Mouse (Mus musculus): ENCODE measurements at regions not wholly inside any gene's neighbourhood (a gene's known extent, or its start where the extent isn't known, plus 50 kb on each side); places are given as distances from the start of the nearest gene placed in this dataset.
A peak's percentile ranks its signal among the peaks of the same experiment; 100 is the strongest.

DNA sequence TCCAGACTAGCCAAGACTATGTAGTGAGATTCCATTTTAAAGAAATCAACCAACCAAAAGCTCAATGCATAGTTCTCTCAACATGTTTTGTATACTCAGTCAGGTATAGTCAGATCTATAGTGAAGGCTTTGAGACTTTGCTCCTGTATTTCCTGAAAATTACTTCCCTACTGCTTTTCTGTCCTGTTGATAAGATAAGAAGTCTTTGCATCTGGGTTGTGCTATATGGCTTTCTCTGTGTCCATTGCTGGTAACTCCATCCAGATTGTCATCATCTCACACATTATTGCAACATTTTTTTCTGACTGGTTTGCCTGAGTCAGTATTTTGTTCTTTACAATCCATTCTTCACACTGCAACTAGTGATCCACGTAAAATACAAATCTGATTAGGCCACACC is 74.0 kb downstream of the Agtr2 start:
- WGBS: 85% methylated on average over 1 of the region's 1 CpGs
- Histone ChIP-seq H3K9ac (ENCODE audit: low read depth, low read length) (no peak overlapping the region), H3K9me3 (ENCODE audit: control insufficient read depth, low read length) (no peaks in the 10 kb centered on the region), H3K27me3 (ENCODE audit: control insufficient read depth, insufficient read depth, low read length) (no peaks in the 10 kb centered on the region), H3K36me3 (ENCODE audit: control insufficient read depth, insufficient read depth, low read length) (no peaks in the 10 kb centered on the region), H3K4me2 (replicated peaks; ENCODE audit: low read depth, low read length) (no peak overlapping the region), H3K4me1 (ENCODE audit: control insufficient read depth, insufficient read depth, low read length) (no peaks in the 10 kb centered on the region), H3K4me3 (ENCODE audit: low read length) (no peak overlapping the region), H3K27ac (ENCODE audit: low read depth, low read length) (no peak overlapping the region)
- ATAC-seq (ENCODE audit: low FRiP score, low TSS enrichment): no peak

- ATAC-seq (ENCODE audit: low FRiP score, low TSS enrichment): no peak
- Histone ChIP-seq H3K27ac (ENCODE audit: low read depth, low read length) (no peak overlapping the region), H3K9me3 (ENCODE audit: control insufficient read depth, low read length) (no peaks in the 10 kb centered on the region), H3K27me3 (ENCODE audit: control insufficient read depth, insufficient read depth, low read length) (no peaks in the 10 kb centered on the region), H3K4me2 (replicated peaks; ENCODE audit: low read depth, low read length) (no peak overlapping the region), H3K4me1 (ENCODE audit: control insufficient read depth, insufficient read depth, low read length) (no peaks in the 10 kb centered on the region), H3K36me3 (ENCODE audit: control insufficient read depth, insufficient read depth, low read length) (no peaks in the 10 kb centered on the region), H3K4me3 (ENCODE audit: low read length) (no peak overlapping the region), H3K9ac (ENCODE audit: low read depth, low read length) (no peak overlapping the region)
- WGBS: 53% methylated on average over 2 of the region's 2 CpGs
Measured at GRCm38 (mm10) chrX:21566669-21567068, 82.3 kb downstream of the Agtr2 start.

DNA sequence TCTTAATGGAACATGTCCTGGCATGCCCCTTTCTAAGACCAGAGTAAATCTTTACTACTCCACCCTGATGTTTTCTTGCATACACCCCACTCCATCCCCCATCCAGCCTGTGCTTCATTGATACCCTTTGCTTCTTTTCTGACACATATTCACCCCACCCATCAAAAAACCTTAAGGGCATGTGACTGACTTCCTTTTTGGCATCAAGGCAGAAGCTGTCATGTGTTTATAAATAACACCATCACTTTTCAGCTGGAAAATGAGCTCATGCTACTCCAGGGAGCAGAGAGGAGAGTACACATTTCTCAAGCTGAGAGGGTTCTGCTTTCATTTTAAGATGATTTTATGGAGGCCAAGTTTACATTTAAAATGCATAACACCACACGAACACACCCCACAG is 83.2 kb downstream of the Agtr2 start:
- no peak overlapping the region for H3K27ac ChIP-seq (ENCODE audit: low read depth, low read length)
- H3K9ac ChIP-seq (ENCODE audit: low read depth, low read length): no peak overlapping the region
- no peaks in the 10 kb centered on the region for H3K9me3 ChIP-seq (ENCODE audit: control insufficient read depth, low read length)
- ATAC-seq (ENCODE audit: low FRiP score, low TSS enrichment): 0 out of 2 replicates have a peak, but pooled peaks have one; percentile 32
- no peak overlapping the region for H3K4me2 ChIP-seq (replicated peaks; ENCODE audit: low read depth, low read length)
- no peaks in the 10 kb centered on the region for H3K4me1 ChIP-seq (ENCODE audit: control insufficient read depth, insufficient read depth, low read length)
- 52% methylated on average over 1 of the region's 1 CpGs for WGBS
- H3K36me3 ChIP-seq (ENCODE audit: control insufficient read depth, insufficient read depth, low read length): no peaks in the 10 kb centered on the region
- no peaks in the 10 kb centered on the region for H3K27me3 ChIP-seq (ENCODE audit: control insufficient read depth, insufficient read depth, low read length)
- H3K4me3 ChIP-seq (ENCODE audit: low read length): no peak overlapping the region

GRCm38 (mm10) chrX:21567971-21568370 is 83.6 kb downstream of the Agtr2 start:
- Histone ChIP-seq H3K36me3 (ENCODE audit: control insufficient read depth, insufficient read depth, low read length) (no peaks in the 10 kb centered on the region), H3K4me2 (replicated peaks; ENCODE audit: low read depth, low read length) (no peak overlapping the region), H3K27ac (ENCODE audit: low read depth, low read length) (no peak overlapping the region), H3K4me1 (ENCODE audit: control insufficient read depth, insufficient read depth, low read length) (no peaks in the 10 kb centered on the region), H3K9me3 (ENCODE audit: control insufficient read depth, low read length) (no peaks in the 10 kb centered on the region), H3K27me3 (ENCODE audit: control insufficient read depth, insufficient read depth, low read length) (no peaks in the 10 kb centered on the region), H3K9ac (ENCODE audit: low read depth, low read length) (no peak overlapping the region), H3K4me3 (ENCODE audit: low read length) (no peak overlapping the region)
- WGBS: 64% methylated on average over 1 of the region's 1 CpGs
- no peak for ATAC-seq (ENCODE audit: low FRiP score, low TSS enrichment)

DNA sequence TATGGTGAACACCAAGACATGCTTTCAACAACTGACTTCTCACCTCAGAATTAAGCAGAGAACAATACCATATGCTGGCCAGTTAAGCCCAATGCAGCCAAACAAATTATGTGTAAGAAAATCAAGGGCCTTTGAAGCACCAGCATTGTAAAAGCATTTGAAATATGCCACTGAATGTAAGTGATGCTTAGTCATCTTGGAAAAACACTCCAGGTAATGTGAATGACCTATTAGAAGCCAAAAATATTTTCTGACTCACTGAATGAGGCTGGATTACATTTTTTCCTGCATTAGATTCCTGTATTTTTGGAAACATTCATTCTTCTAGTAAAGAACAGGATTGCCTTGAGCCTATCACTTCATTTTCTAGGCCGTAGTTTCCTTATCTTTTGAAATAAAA is 95.6 kb downstream of the Agtr2 start:
- Histone ChIP-seq H3K36me3 (ENCODE audit: control insufficient read depth, insufficient read depth, low read length) (no peaks in the 10 kb centered on the region), H3K9ac (ENCODE audit: low read depth, low read length) (no peak overlapping the region), H3K27ac (ENCODE audit: low read depth, low read length) (no peak overlapping the region), H3K4me2 (replicated peaks; ENCODE audit: low read depth, low read length) (no peak overlapping the region), H3K9me3 (ENCODE audit: control insufficient read depth, low read length) (no peaks in the 10 kb centered on the region), H3K27me3 (ENCODE audit: control insufficient read depth, insufficient read depth, low read length) (no peaks in the 10 kb centered on the region), H3K4me3 (ENCODE audit: low read length) (no peak overlapping the region), H3K4me1 (ENCODE audit: control insufficient read depth, insufficient read depth, low read length) (no peaks in the 10 kb centered on the region)
- WGBS: 90% methylated on average over 1 of the region's 1 CpGs
- ATAC-seq (ENCODE audit: low FRiP score, low TSS enrichment): no peak

DNA sequence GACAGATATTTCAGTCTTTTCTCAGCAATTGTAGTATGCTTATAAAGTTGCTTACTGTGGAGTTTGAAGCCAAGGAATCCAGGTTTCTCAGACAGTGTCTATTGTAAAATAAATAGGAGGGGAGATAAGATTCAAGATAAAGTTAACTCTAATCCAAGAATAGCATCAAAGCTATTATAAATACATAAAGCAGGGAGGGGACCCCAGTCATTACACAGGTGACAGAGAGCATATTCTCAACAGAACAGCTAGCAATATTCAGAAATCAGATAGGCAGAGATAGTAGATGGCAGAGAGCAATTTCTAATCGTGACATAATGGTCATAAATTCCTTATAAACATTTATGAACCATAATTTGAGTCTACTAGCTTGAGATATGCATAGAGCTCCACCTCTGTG is 101.7 kb downstream of the Agtr2 start:
- no peaks in the 10 kb centered on the region for H3K4me1 ChIP-seq (ENCODE audit: control insufficient read depth, insufficient read depth, low read length)
- no peak overlapping the region for H3K9ac ChIP-seq (ENCODE audit: low read depth, low read length)
- H3K27me3 ChIP-seq (ENCODE audit: control insufficient read depth, insufficient read depth, low read length): no peaks in the 10 kb centered on the region
- WGBS: 52% methylated on average over 1 of the region's 1 CpGs
- no peak overlapping the region for H3K4me2 ChIP-seq (replicated peaks; ENCODE audit: low read depth, low read length)
- no peaks in the 10 kb centered on the region for H3K9me3 ChIP-seq (ENCODE audit: control insufficient read depth, low read length)
- H3K4me3 ChIP-seq (ENCODE audit: low read length): no peak overlapping the region
- no peak for ATAC-seq (ENCODE audit: low FRiP score, low TSS enrichment)
- no peaks in the 10 kb centered on the region for H3K36me3 ChIP-seq (ENCODE audit: control insufficient read depth, insufficient read depth, low read length)
- H3K27ac ChIP-seq (ENCODE audit: low read depth, low read length): no peak overlapping the region

- H3K36me3 ChIP-seq (ENCODE audit: control insufficient read depth, insufficient read depth, low read length): no peaks in the 10 kb centered on the region
- H3K27ac ChIP-seq (ENCODE audit: low read depth, low read length): no peak overlapping the region
- H3K4me3 ChIP-seq (ENCODE audit: low read length): no peak overlapping the region
- WGBS: 66% methylated on average over 4 of the region's 4 CpGs
- no peak overlapping the region for H3K9ac ChIP-seq (ENCODE audit: low read depth, low read length)
- H3K27me3 ChIP-seq (ENCODE audit: control insufficient read depth, insufficient read depth, low read length): no peaks in the 10 kb centered on the region
- H3K4me2 ChIP-seq (replicated peaks; ENCODE audit: low read depth, low read length): no peak overlapping the region
- no peaks in the 10 kb centered on the region for H3K9me3 ChIP-seq (ENCODE audit: control insufficient read depth, low read length)
- no peaks in the 10 kb centered on the region for H3K4me1 ChIP-seq (ENCODE audit: control insufficient read depth, insufficient read depth, low read length)
- no peak for ATAC-seq (ENCODE audit: low FRiP score, low TSS enrichment)
Measured at GRCm38 (mm10) chrX:21589811-21590210, 105.5 kb downstream of the Agtr2 start.
